Mouse (Mus musculus) spleen, adult 2 months (tissue): ENCODE measurements at regions not wholly inside any gene's neighbourhood (a gene's known extent, or its start where the extent isn't known, plus 50 kb on each side); places are given as distances from the start of the nearest gene placed in this dataset.

Experiments
- CTCF ChIP-seq: fragments of 200-500 bp; IDR thresholded peaks from 2 replicates; pipeline ENCODE4 v1.5.1; 2011; ENCODE audit warnings: mild to moderate bottlenecking, inconsistent platforms; ENCODE audit not compliant: insufficient read depth, insufficient read length, insufficient replicate concordance; ENCODE audit errors: extremely low read depth
- POLR2A ChIP-seq: fragments of 200-500 bp; IDR thresholded peaks from 2 replicates; pipeline ENCODE4 v1.6.1; 2011; ENCODE audit warnings: low read depth, low read length, inconsistent platforms

GRCm38 (mm10) chr9:52355187-52355982 lies 187.0 kb upstream of the Zc3h12c start:
- TF ChIP-seq POLR2A (no peak), CTCF (no peak)
